Mouse (Mus musculus) intestine, postnatal 0 days (tissue): ENCODE results near the gene AC134908.4. TPM values are rescaled to one million over a fixed set of nuclear protein-coding genes. Genes with fewer than 3 reads are reported as not detected.

Experiments used
- ATAC-seq: fragments of 200-750 bp; cut with Nextera tagmentation; 2 replicates; pipeline ENCODE4 v1.8.0; 2017; ENCODE audit warnings: mild to moderate bottlenecking, moderate TSS enrichment, moderate library complexity
- H3K27ac ChIP-seq: fragments of 300-500 bp; sonication (generic); 2 replicates; pipeline ENCODE4 v1.5.1; 2014; ENCODE audit warnings: mild to moderate bottlenecking, low read depth, low read length, moderate library complexity
- H3K27me3 ChIP-seq: fragments of 300-500 bp; sonication (generic); replicated peaks from 2 replicates; pipeline ENCODE4 v1.6.1; 2014; ENCODE audit warnings: low read length, mixed read lengths; ENCODE audit not compliant: control insufficient read depth, insufficient read depth
- H3K36me3 ChIP-seq: fragments of 300-500 bp; sonication (generic); 2 replicates; pipeline ENCODE4 v1.6.1; 2014; ENCODE audit warnings: mild to moderate bottlenecking, moderate library complexity; ENCODE audit not compliant: control insufficient read depth, insufficient read depth
- H3K4me1 ChIP-seq: fragments of 300-500 bp; sonication (generic); replicated peaks from 2 replicates; pipeline ENCODE4 v1.6.1; 2014; ENCODE audit warnings: antibody characterized with exemption, low read length, mixed read lengths; ENCODE audit not compliant: control insufficient read depth, insufficient read depth
- H3K4me2 ChIP-seq: fragments of 300-500 bp; sonication (generic); replicated peaks from 2 replicates; pipeline ENCODE4 v1.6.1; 2014; ENCODE audit warnings: low read depth, mild to moderate bottlenecking, moderate library complexity
- H3K4me3 ChIP-seq: fragments of 300-500 bp; sonication (generic); 2 replicates; pipeline ENCODE4 v1.5.1; 2014; ENCODE audit warnings: low read depth, low read length
- H3K9ac ChIP-seq: fragments of 300-500 bp; sonication (generic); 2 replicates; pipeline ENCODE4 v1.6.1; 2014; ENCODE audit warnings: mild to moderate bottlenecking, low read depth, low read length
- H3K9me3 ChIP-seq: fragments of 300-500 bp; sonication (generic); 2 replicates; pipeline ENCODE4 v1.6.1; 2016; ENCODE audit warnings: mixed run types; ENCODE audit not compliant: control insufficient read depth
- CTCF ChIP-seq: sonication (generic); IDR thresholded peaks from 2 replicates; pipeline ENCODE4 v1.5.1; 2016; ENCODE audit warnings: low read depth, mild to moderate bottlenecking, control low read depth, antibody characterized with exemption, moderate library complexity
- WGBS: fragments of 180-500 bp; shearing (Covaris S2); extraction: QIAGEN DNeasy Blood & Tissue Kit; methylation state at CpG from one replicate; pipeline ENCODE4 v1.1.7; 2014; 5-methylcytosine and 5-hydroxymethylcytosine counted together
- polyA plus RNA-seq: library from polyadenylated mRNA; unstranded; fragments of >200 nt; fragmentation: Nextera tagmentation; extraction: Ambion mirVana; gene quantifications from 2 replicates; pipeline ENCODE4 v1.2.1, GENCODE M21; 2015

The AC134908.4 gene
- polyA plus RNA-seq, 1 experiment from 2014 or later, result not detected

- Histone ChIP-seq H3K4me3 (peak overlapping the region; percentile 34), H3K9me3 (no peaks in the 10 kb centered on the region), H3K9ac (peak overlapping the region; percentile 51), H3K27me3 (no peaks in the 10 kb centered on the region), H3K36me3 (peaks cover 40% of the 10 kb centered on the region), H3K4me1 (peaks cover 6% of the 10 kb centered on the region; the same call in 1 of the 2 replicates), H3K27ac (no peak overlapping the region; the same call in 1 of the 2 replicates), H3K4me2 (peak overlapping the region; percentile 93)
- ATAC-seq, result no peak
- no peak for TF ChIP-seq CTCF
- 23% methylated on average over 23 of the region's 23 CpGs for WGBS
These were observed 41.1 kb upstream of the AC134908.4 start for GRCm38 (mm10) chr17:25836397-25837075.

DNA sequence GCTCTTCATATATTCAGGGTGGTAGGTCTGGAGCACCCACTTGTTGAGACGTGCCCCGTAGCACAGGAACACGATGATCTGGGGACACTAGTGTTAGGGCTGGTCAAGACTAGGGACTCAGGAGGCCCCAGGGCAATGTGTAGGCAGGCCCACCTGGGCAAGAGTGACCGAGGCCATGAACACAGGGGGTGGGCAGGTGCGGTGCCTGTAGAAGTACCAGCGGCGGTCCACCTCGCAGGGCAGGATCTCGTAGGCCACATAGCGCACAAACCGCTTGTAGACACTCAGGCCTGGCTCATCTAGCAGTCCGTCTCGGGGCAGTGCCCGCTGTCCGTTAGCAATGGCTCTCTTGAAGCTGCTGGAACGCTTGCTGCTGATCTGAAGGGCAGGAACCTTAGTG is 40.4 kb upstream of the AC134908.4 start:
- H3K4me2 ChIP-seq, result peak overlapping the region; percentile 93
- no peaks in the 10 kb centered on the region for H3K9me3 ChIP-seq
- no peak overlapping the region for H3K4me3 ChIP-seq
- H3K9ac ChIP-seq, result peak overlapping the region; percentile 22; the same call in 1 of the 2 replicates
- H3K36me3 ChIP-seq, result peaks cover 40% of the 10 kb centered on the region
- no peak for ATAC-seq
- TF ChIP-seq CTCF, result no peak
- H3K4me1 ChIP-seq, result peaks cover 11% of the 10 kb centered on the region; the same call in 1 of the 2 replicates
- 90% methylated on average over 16 of the region's 16 CpGs for WGBS
- H3K27ac ChIP-seq, result no peak overlapping the region
- H3K27me3 ChIP-seq, result no peaks in the 10 kb centered on the region

DNA sequence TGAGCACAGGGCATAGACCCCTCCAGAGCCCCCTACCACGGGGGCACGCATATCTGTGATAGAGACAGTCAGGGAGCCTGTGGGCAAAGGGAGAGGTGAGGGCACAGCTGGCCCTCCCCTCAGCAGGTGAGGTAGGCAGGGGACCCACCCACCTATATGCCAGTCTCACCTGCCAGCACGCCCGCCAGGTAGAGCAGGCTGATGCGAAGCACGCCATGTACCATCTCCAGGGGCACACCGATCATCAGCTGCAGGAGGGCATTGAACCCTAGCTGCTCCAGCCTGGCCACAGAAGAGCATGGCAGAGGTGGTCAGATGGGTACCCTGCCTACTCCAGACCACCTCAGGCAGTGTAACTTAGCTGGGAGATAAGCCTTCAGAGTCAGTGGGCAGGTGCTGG is 39.8 kb upstream of the AC134908.4 start:
- Histone ChIP-seq H3K9me3 (no peaks in the 10 kb centered on the region), H3K4me1 (peaks cover 11% of the 10 kb centered on the region; the same call in 1 of the 2 replicates), H3K36me3 (peaks cover 41% of the 10 kb centered on the region), H3K4me3 (no peak overlapping the region), H3K4me2 (peak overlapping the region; percentile 93), H3K9ac (no peak overlapping the region), H3K27me3 (no peaks in the 10 kb centered on the region), H3K27ac (no peak overlapping the region)
- no peak for TF ChIP-seq CTCF
- no peak for ATAC-seq
- WGBS, result 89% methylated on average over 7 of the region's 7 CpGs

DNA sequence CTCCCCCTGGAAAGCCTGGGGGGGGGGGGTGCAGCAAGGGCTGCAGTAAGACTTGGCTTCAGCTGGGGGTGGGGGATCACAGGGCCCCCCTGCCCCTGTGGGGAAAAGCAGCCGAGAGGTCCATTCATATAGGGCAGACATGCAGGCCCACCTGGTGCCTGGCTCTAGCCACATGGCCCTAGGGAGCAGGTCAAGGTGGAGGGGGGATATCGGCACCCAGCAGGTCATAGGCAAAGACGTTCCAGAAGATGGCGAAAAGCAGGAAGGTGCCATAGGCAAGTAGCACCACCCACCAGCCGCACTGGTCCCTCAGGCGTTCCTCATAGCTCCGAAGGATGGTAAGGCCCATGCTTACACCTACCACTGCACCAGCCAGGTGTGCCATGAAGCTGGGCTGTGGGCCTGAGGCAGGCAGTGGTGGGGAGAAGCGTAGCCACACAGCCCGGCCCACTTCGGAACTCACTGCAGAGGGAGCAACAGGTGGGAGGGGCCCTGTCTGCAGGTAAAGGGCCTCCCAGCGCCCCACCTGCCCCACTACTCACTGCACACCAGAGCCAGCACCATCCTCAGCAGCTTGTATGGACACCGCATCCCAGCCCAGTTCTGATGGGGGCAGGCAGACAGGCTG is 39.2 kb upstream of the AC134908.4 start:
- no peak for TF ChIP-seq CTCF
- H3K27me3 ChIP-seq, result no peaks in the 10 kb centered on the region
- peaks cover 38% of the 10 kb centered on the region for H3K36me3 ChIP-seq
- H3K27ac ChIP-seq, result peak overlapping the region; percentile 98; the same call in 1 of the 2 replicates
- H3K4me1 ChIP-seq, result peaks cover 11% of the 10 kb centered on the region; the same call in 1 of the 2 replicates
- ATAC-seq, result no peak
- peak overlapping the region; percentile 93 for H3K4me2 ChIP-seq
- peak overlapping the region; percentile 76 for H3K4me3 ChIP-seq
- peak overlapping the region; percentile 78; the same call in 1 of the 2 replicates for H3K9ac ChIP-seq
- H3K9me3 ChIP-seq, result no peaks in the 10 kb centered on the region
- 62% methylated on average over 12 of the region's 12 CpGs for WGBS

DNA sequence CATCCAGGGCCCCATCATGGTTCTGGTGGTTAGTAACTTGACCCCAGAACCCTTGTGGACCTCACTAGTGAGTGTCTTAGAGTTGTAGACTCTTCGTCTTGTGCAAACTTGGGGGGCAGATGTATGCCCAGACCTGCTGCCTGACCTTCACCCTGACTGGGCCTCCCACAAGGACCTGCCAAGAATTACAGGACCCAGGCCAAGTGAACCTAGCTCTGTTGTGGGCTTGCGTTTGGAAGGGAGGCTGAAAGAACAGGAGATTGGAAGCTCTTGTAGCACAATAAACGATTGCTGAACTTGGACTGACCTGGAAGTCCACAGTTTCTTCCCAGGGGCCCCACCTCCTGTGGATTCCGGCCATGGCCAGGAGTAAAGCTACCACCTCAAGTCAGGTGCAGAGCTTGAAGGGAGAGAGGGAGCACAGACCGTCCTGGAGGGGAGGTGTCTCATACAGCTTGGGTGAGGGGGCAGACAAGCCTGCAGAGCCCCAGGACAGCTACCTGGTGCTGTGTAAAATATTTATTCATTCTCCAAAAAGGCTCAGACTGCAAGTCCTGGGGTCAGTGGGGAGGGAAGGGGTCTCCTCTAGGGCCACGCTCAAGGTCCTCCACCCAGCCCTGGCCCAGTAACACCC is 38.6 kb upstream of the AC134908.4 start:
- no peak for ATAC-seq
- H3K9ac ChIP-seq, result peak overlapping the region; percentile 78
- TF ChIP-seq CTCF, result no peak
- no peaks in the 10 kb centered on the region for H3K9me3 ChIP-seq
- H3K27ac ChIP-seq, result peak overlapping the region; percentile 98
- peaks cover 11% of the 10 kb centered on the region; the same call in 1 of the 2 replicates for H3K4me1 ChIP-seq
- 18% methylated on average over 6 of the region's 6 CpGs for WGBS
- H3K4me2 ChIP-seq, result peak overlapping the region; percentile 93
- peak overlapping the region; percentile 76 for H3K4me3 ChIP-seq
- peaks cover 32% of the 10 kb centered on the region for H3K36me3 ChIP-seq
- H3K27me3 ChIP-seq, result no peaks in the 10 kb centered on the region

DNA sequence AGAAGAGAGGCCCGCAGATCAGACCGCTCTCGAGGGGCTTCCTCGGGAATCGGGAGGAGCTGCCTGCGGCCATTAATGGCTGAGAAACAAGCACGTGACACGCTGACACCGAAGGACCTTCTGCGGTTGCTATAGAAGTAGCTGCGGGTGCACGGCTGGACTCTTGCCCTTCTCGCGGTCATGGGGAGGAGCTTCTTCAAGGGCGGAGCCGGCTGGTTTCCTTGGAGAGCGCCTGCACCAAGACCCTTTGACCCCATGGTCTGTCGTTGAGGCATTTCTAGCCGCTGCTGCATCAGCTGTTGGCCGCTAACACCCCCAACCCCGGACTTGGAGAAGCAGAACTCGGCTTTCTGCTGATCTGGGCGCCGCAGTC is 37.8 kb upstream of the AC134908.4 start, which contains the start of gene Stub1:
Gene Stub1 (minus strand): TSS at position 114 of the 373 bp plus-strand sequence.
- Histone ChIP-seq H3K36me3 (peaks cover 32% of the 10 kb centered on the region), H3K27me3 (no peaks in the 10 kb centered on the region), H3K4me3 (peak within 1 kb of the TSS; percentile 76), H3K9me3 (no peaks in the 10 kb centered on the region), H3K4me2 (peak within 1 kb of the TSS; percentile 93), H3K9ac (peak within 1 kb of the TSS; percentile 78), H3K27ac (peak within 1 kb of the TSS; percentile 98), H3K4me1 (peaks cover 11% of the 10 kb centered on the region; the same call in 1 of the 2 replicates)
- peak; percentile 78 for ATAC-seq
- under 1% methylated on average over 24 of the region's 24 CpGs for WGBS
- 0 out of 2 replicates have a peak, but pooled peaks have one; percentile 7 for TF ChIP-seq CTCF
